Mouse (Mus musculus) yolk sac, embryonic 10.5 days (tissue): Measurements from ENCODE around the gene Uvrag.
A peak's percentile ranks its signal among the peaks of the same experiment; 100 is the strongest.

Experiments
- DNase-seq: peaks from one replicate; pipeline ENCODE4 v3.0.0-alpha.2; 2017; ENCODE audit warnings: low spot score

Uvrag gene

DNA sequence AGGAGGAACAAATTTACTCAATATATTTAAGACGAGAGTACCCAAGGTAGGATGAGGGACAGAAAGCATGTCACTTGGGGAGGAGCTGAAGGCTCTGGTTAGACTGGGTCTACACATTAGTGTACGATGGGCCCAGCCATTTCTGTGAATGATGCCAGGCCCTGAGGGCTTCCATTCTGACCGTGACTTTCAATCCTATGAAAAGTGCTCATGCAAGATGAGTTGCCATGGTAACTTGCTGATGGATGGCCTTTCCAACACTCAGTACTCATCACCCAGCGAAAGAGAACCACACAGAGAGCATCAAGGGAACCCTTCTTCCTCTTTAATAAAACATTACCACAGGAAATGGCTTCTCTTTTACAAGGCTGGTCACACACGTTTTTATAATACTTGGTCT, 252.1 kb downstream of the Uvrag start:
- no peak for DNase-seq

- no peak for DNase-seq
Measured at GRCm38 (mm10) chr7:98887811-98888261, 253.1 kb downstream of the Uvrag start.

GRCm38 (mm10) chr7:98881887-98882286, 259.1 kb downstream of the Uvrag start:
- DNase-seq, result no peak

DNA sequence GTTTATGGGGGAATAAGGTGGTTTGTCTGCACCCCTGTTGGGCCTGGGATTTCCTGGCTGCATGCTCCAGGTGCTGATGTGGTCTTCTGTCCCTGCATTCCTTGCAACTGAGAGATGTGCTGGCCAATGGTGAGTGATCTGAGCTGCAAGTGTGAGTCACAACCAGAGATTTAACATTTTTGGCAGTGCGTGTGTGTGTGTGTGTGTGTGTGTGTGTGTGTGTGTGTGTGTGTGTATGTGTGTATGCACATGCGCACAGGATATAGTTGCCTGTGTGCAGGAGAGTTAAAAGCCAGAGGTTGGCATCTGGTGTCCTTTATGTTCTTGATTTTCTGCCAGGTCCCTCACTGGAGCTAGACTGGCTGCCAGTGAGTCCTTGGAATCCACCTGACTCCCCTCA, 261.8 kb downstream of the Uvrag start:
- DNase-seq, result no peak

GRCm38 (mm10) chr7:98876119-98876518, 264.8 kb downstream of the Uvrag start:
- no peak for DNase-seq

GRCm38 (mm10) chr7:98875390-98875990, 265.5 kb downstream of the Uvrag start:
- no peak for DNase-seq

DNA sequence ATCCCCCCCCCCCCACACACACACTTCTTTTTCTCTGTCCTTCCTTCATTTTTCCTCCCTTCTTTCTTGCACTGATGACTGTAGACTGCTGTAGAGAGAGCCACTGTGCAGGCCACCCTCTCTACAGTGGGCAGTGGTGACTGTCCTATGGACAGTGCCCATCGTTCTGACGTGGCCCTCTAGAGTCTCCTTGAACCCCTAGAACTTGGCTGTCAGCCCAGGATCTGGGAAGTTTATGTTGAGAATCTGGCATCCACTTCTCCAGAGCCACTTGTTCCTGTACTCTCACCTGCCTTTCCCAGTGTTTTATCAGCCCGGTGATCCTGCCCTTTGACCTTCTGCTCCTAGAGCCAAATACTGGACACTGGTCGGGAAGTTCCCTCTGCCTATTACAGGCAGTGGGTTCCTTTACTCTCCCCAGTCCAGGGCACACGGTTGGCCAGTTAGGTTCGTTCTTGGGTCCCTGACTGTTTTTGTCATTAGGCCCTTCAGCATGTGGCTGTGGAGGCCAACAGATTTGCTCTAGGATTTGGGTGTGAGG, 266.5 kb downstream of the Uvrag start:
- peak; percentile 40 for DNase-seq

DNA sequence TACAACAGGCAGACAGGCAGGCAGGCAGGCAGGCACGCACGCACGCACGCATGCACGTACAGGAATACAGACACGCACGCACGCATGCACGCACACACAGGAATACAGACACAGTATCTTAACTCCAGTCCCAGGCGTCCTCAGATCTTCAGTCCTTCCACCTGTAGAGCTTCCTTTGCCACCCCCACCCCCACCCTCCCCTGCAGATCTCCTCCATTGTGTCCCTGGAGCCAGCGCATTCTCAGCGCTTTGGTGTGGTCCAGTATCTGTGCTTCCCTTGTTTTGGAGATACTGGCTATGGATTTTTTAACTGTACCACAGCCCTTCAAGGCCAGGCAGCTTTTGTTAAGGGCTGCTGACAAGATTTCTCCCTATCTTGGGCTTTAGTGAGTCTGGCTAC, 267.6 kb downstream of the Uvrag start:
- DNase-seq, result no peak

GRCm38 (mm10) chr7:98871882-98872281, 269.1 kb downstream of the Uvrag start:
- DNase-seq, result no peak

- peak; percentile 43 for DNase-seq
Measured at GRCm38 (mm10) chr7:98870791-98871190, 270.1 kb downstream of the Uvrag start.

DNA sequence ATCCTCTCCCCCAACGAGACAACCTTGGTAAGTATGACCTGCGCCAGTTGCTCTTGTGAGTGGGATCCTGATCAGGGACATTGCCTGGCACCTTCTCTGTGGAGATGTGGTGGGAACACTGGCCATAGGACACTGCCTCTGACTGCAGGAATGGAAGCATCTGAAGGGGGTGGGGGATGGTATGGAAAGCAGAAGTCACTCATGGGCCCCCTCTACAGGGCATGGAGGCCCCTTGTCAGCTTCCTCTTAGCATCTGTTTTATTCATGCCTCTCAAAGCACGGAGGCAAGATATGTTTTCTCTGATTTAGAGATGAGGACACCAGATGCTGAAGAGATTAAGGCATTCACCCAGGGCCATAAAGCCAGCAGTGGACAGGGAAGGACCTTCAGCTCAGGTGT, 271.9 kb downstream of the Uvrag start:
- no peak for DNase-seq

- DNase-seq, result no peak
Measured at GRCm38 (mm10) chr7:98867794-98868150, 273.2 kb downstream of the Uvrag start.

DNA sequence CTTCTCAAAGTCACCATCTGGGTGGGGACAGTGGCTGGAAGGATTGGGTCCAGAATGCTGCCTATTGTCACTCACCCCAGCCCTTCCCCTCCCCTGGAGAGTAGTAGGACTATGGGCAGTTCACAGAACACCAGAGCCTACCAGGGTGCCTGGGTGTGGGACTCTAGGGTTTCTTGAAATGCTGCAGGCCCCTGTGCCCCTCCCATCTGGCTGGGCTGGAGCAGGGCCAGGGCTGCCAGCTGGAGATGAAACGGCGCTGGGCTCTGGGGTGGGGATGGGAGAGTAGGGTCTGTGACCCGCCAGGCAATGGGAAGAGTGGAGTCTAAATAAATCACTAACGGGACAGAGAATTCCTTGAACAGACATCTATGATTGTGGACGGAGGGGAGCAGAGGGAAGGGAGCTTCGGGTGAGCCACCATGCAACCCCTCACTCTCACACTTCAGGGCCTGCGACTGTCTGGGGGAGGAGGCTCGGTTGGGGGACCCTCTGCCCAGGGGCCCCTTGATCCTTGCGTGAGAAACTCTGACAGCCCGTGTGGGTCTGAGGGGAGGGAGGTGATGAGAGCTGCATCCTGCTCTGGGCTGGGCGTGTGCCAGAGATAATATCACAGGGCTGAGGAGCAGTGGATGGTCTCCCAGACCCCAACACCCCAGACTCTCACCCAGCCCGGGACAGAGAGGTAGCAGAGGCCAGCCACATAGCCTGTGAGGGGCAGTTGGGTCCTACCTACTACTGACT, 273.7 kb downstream of the Uvrag start:
- peak; percentile 36 for DNase-seq

GRCm38 (mm10) chr7:98863969-98864718, 276.8 kb downstream of the Uvrag start:
- DNase-seq, result no peak

DNA sequence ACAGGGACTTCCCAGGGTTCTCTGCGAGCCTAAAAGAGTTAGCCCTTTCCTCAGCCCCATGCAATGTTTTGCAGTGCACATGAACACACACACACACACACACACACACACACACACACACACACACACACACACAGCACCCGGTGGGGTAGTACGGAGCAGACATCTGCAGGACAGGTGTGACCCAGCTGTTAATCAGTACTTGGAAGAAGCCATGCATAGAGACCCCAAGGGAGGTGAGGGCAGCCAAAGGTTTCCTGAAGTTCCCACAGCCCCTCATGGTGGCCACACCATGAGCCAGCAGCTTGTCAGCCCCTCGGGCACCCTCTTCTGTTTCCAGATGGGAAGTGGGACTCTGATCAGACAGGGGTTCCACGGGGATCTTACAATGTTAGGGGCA, 277.9 kb downstream of the Uvrag start:
- DNase-seq, result no peak

GRCm38 (mm10) chr7:98861002-98861401, 279.9 kb downstream of the Uvrag start:
- DNase-seq, result no peak

DNA sequence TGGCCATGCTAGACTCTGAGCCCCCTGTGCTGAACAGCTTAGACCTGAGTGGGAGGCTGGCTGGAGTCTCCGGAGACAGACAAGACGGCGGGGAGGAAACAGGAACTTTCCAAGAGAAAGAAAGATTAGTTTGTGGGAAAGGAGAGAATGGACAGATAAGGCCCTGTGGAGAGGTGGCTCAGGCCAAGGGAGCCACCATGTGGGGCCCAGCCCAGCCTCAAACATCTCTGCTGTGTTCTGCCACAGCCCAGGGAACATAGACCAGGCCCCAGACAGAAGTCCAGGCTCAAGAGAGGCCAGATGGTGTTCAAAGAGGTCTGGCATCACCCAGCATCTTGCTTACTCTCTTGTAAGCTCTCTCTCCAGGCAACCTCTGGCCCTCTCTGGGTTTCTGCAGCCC, 283.8 kb downstream of the Uvrag start:
- no peak for DNase-seq

DNA sequence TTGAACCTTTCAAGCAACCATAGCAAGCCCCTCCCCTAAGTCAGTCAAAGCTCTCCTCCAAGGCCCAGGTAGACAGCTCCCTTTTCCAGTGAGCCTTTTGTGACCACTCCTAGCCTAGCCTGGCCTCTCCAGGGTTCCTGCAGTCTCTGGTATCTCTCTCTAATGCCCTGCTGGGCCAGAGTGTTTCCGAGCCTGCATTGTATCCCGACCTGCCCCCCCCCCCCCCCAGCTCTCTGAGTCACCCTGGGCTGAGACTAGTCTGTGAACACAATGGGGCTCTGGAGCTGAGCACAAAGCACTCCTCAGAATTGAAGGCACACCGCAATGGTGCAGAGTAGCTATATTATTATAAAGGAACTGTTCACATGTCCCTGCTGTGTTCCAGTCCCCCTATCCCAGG, 284.8 kb downstream of the Uvrag start:
- no peak for DNase-seq

GRCm38 (mm10) chr7:98855388-98855787, 285.6 kb downstream of the Uvrag start:
- DNase-seq, result no peak

DNA sequence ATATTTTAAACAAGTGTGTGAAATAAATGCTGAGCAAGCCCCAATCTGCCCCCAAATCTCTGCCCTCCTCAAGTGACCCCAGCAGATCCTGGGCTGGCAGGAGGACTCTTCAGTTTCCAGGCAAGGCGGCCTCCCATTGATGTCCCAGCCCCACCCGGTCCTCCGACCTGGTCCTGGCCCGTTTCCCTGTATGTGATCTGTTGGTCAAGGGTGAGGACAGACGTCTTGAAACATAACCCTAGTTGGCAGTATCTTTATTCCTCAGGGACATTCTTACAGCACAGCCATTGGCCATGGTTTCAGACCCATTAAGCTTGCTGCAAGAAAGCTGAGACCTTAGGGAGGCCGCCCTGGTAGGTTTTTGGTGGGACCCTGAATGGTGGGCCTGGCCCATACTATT, 287.1 kb downstream of the Uvrag start:
- DNase-seq, result no peak

DNA sequence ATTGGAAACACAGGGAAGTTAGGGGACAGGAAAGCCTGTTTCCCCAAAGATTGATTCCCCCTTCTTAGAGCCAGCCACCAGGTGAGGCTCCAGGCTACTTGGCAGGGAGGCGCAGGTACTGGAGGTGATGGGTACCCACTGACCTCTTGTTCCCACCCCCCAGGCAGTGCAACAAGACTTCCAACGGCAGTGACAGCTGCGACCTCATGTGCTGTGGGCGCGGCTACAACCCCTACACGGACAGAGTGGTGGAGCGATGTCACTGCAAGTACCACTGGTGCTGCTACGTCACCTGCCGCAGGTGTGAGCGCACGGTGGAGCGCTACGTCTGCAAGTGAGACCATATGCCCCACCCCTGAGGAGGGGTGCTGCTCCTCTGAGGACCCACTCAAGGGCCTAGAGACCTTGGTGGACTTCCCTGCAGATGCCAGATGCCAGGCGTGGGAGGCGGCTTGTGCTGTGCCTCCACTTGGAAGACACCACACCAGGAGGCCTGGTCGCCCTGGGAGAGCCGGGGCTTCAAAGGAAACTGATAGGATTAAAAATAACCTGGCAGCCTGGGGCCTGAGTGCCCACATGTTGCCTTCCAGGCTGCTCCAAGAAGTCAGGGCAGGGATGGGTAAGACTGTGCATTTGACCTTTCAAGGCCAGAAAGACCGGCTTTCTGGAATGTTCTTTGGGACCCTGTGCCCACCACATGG, 287.8 kb downstream of the Uvrag start:
- DNase-seq, result no peak

DNA sequence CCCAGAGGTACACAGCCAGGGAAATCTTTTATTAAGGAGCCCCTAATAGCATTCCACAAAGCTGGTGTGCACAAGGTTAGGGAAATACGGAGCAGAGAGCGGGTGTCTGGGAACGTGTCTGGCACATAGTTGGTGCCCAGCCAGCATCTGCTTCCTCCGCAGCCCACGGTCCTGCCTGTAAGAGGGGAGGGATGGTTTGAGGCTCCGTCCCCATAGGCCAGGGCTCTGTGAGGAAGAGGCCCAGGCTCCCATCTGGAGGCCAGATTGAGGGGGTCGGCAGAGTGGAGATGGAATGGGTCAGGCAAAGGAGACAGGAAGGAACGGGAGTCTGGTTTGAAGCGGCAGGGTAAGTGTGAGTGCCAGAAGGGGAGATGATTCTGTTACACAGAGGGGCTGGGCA, 289.7 kb downstream of the Uvrag start:
- no peak for DNase-seq
